Mouse (Mus musculus) heart, adult 2 months (tissue): ENCODE data around the gene Retsat.

Source experiments
- CTCF ChIP-seq: fragments of 200-600 bp; IDR thresholded peaks from 2 replicates; pipeline ENCODE4 v1.8.1; 2022; ENCODE audit warnings: antibody characterized with exemption, mild to moderate bottlenecking, moderate library complexity
- EP300 ChIP-seq: fragments of 200-500 bp; IDR thresholded peaks from 2 replicates; pipeline ENCODE4 v1.6.1; 2011; ENCODE audit warnings: low read depth, low read length, control low read depth; ENCODE audit not compliant: insufficient read depth

DNA sequence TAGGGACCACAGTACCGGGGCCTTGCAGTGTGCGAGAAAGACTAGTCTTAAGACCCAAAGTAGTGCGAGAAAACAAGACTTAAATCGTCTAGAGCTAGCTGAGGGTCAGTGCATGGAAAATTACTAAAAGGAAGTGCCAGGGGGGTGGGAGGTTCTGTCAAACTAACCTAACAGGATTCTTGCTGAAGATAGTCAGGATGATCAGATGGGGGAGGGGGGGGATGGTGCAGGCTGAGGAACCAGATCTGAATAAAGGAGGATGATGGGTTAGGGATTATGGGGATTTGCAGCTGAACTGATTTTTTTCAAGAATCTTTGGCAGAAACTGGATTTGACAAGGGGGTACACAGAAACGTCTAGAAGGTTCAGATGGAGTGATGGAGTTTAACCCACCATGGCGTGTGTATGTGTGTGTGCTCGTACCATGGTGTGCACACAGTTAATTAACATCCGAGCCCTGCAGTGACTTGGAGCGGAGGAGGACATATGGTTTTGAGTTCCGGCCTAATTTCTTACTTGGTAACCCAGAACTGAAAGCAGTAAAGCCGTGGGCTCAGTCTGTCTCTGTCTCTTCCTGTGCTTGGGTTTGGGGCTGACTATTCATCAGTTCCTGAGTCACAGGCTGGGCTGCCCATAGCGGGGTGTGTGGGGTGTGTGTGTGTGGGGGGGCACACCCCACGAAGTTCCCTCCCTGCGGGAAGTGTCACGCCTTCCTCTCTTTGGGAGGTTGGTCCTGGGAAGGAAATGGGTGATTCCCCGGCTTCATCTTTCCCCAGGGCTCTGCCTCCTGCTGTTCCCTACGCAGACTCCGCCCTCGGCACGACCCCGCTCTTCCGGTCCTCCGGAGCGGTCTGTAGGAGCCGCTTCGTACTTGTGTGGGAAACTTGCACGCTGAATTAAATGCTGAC, 45.9 kb upstream of the Retsat start:
- TF ChIP-seq EP300 (peak; percentile 81; the same call in 1 of the 2 replicates), CTCF (0 out of 2 replicates have a peak, but pooled peaks have one; percentile 11)
